8 mouse cellular contexts compared by ENCODE assay signal in the genomic region with DNA sequence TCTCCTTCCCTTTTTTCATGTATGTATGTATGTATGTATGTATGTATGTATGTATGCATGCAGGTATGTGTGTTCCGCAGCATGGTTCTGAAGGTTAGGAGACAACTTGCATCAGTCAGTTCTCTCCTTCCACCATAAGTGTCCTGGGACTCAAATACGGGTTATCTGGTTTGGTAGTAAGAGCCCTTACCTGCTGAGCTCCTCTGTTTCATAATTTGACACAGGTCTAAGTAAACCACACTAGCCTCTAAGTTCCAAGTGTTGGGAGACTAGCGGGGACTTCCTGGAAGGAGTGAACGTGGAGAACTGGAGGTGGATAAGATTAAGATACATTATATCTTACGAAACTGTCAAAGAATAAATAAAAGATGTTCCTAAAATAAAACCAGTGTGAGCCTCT. TPM values are rescaled to one million over a fixed set of nuclear protein-coding genes. Genes with fewer than 3 reads are reported as not detected.
A peak's percentile ranks its signal among the peaks of the same experiment; 100 is the strongest.
DNase-seq lines count a peak whose midpoint lies in the region; ATAC-seq and TF ChIP-seq lines count a peak whose summit lies in the region.

No protein-coding gene starts in this region.

- 33% methylated on average over 5 of the region's 5 CpGs for WGBS in heart, embryonic 15.5 days
- WGBS in hindbrain, embryonic 13.5 days, result 53% methylated on average over 5 of the region's 5 CpGs
- 47% methylated on average over 5 of the region's 5 CpGs for WGBS in midbrain, embryonic 15.5 days

- peak overlapping the region; percentile 77 for H3K4me3 ChIP-seq in heart, embryonic 15.5 days
- H3K4me3 ChIP-seq in bone marrow macrophage, adult 2 months (ENCODE audit: insufficient read depth, low read length), result peak overlapping the region; percentile 28
- peak overlapping the region; percentile 66 for H3K4me3 ChIP-seq in hindbrain, embryonic 13.5 days
- peak overlapping the region; percentile 52 for H3K4me3 ChIP-seq in midbrain, embryonic 15.5 days

- no peaks in the 10 kb centered on the region for H3K9me3 ChIP-seq in heart, embryonic 15.5 days (replicated peaks)
- no peaks in the 10 kb centered on the region for H3K9me3 ChIP-seq in hindbrain, embryonic 13.5 days
- no peaks in the 10 kb centered on the region for H3K9me3 ChIP-seq in midbrain, embryonic 15.5 days

- H3K27me3 ChIP-seq in heart, embryonic 15.5 days, result no peaks in the 10 kb centered on the region
- no peaks in the 10 kb centered on the region for H3K27me3 ChIP-seq in hindbrain, embryonic 13.5 days
- H3K27me3 ChIP-seq in midbrain, embryonic 15.5 days (replicated peaks), result no peaks in the 10 kb centered on the region

- no peak overlapping the region for H3K9ac ChIP-seq in heart, embryonic 15.5 days
- H3K9ac ChIP-seq in hindbrain, embryonic 13.5 days, result no peak overlapping the region
- H3K9ac ChIP-seq in midbrain, embryonic 15.5 days, result 0 out of 2 replicates have a peak overlapping the region, but pooled peaks have one; percentile 60

- H3K4me1 ChIP-seq in heart, embryonic 15.5 days (replicated peaks), result peaks cover 8% of the 10 kb centered on the region
- H3K4me1 ChIP-seq in bone marrow macrophage, adult 2 months (ENCODE audit: control insufficient read depth, insufficient read depth, low read length), result peaks cover 9% of the 10 kb centered on the region
- H3K4me1 ChIP-seq in hindbrain, embryonic 13.5 days (replicated peaks), result peaks cover 9% of the 10 kb centered on the region
- peaks cover 13% of the 10 kb centered on the region for H3K4me1 ChIP-seq in midbrain, embryonic 15.5 days

- TF ChIP-seq CTCF in bone marrow macrophage, adult 2 months (IDR thresholded peaks at IDR 0.05; ENCODE audit: low read depth, low read length), result no peak

- DNase-seq in heart, adult 11 months, result no peak
- no peak for DNase-seq in testis, postnatal 14 days (ENCODE audit: low spot score)
- no peak for DNase-seq in urinary bladder, postnatal 25 days (ENCODE audit: low spot score)

- no peaks in the 10 kb centered on the region for H3K36me3 ChIP-seq in heart, embryonic 15.5 days
- H3K36me3 ChIP-seq in hindbrain, embryonic 13.5 days, result no peaks in the 10 kb centered on the region
- no peaks in the 10 kb centered on the region for H3K36me3 ChIP-seq in midbrain, embryonic 15.5 days (replicated peaks)

- no peak for TF ChIP-seq POLR2A in bone marrow macrophage, adult 2 months (IDR thresholded peaks at IDR 0.05; ENCODE audit: borderline replicate concordance, low read depth, low read length)

- ATAC-seq in heart, embryonic 15.5 days (replicated peaks; ENCODE audit: insufficient number of reproducible peaks, insufficient read depth, low FRiP score, low read depth), result no peak
- ATAC-seq in hindbrain, embryonic 13.5 days (ENCODE audit: low FRiP score), result peak; percentile 14
- ATAC-seq in midbrain, embryonic 15.5 days (replicated peaks), result peak; percentile 53
- ATAC-seq in monocyte, adult 5-6 weeks (replicated peaks; ENCODE audit: insufficient number of reproducible peaks, low FRiP score, low TSS enrichment, poor library complexity, severe bottlenecking), result no peak; the same call in 1 of the 2 replicates

- H3K4me2 ChIP-seq in heart, embryonic 15.5 days, result peak overlapping the region; percentile 87
- peak overlapping the region; percentile 77 for H3K4me2 ChIP-seq in hindbrain, embryonic 13.5 days
- peak overlapping the region; percentile 86 for H3K4me2 ChIP-seq in midbrain, embryonic 15.5 days

- peak overlapping the region; percentile 77; the same call in 1 of the 2 replicates for H3K27ac ChIP-seq in heart, embryonic 15.5 days
- H3K27ac ChIP-seq in bone marrow macrophage, adult 2 months (ENCODE audit: insufficient read depth, low read depth, low read length), result no peak overlapping the region
- peak overlapping the region; percentile 76; the same call in 1 of the 2 replicates for H3K27ac ChIP-seq in hindbrain, embryonic 13.5 days
- H3K27ac ChIP-seq in midbrain, embryonic 15.5 days, result peak overlapping the region; percentile 77

RNA-seq across cellular contexts. Expression of a gene that starts 0.5 kb away (rescaled TPM):
- polyA plus RNA-seq in heart, embryonic 15.5 days (2015; fragmentation: Nextera tagmentation; extraction: Ambion mirVana), result 32.7 and 44.2 TPM in 2 replicates
- 42.0 and 46.6 TPM in 2 replicates for polyA plus RNA-seq in bone marrow macrophage, adult 2 months (2012; ENCODE audit: insufficient read depth, insufficient read length, missing spikeins)
- polyA plus RNA-seq in hindbrain, embryonic 13.5 days (2015; fragmentation: Nextera tagmentation; extraction: Ambion mirVana), result 73.3 and 78.0 TPM in 2 replicates
- 75.1 and 76.3 TPM in 2 replicates for polyA plus RNA-seq in midbrain, embryonic 15.5 days (2015; fragmentation: Nextera tagmentation; extraction: Ambion mirVana)
- total RNA-seq in monocyte, adult 5-6 weeks (2017), result 32.8 to 65.1 TPM (median 38.5 TPM) in 3 replicates

Comparison
In these comparisons a context has a peak if more than half of its experiments do, and no peak if none do; other contexts are left out.
1. ATAC-seq: peak in hindbrain, embryonic 13.5 days (single experiment) and midbrain, embryonic 15.5 days (single experiment); none in heart, embryonic 15.5 days (single experiment) and monocyte, adult 5-6 weeks (single experiment).
2. Peak in every context shown above with its lines, with median percentiles within 50 percentile points of each other: H3K4me2 ChIP-seq and H3K4me3 ChIP-seq.